Mouse (Mus musculus): Measurements from ENCODE around the gene Camk2g.

GRCm38 (mm10) chr14:20702741-20703381 is 91.0 kb downstream of the Camk2g start, which contains the start of gene Chchd1:
- no peak for TF ChIP-seq CTCF (IDR thresholded peaks at IDR 0.05; ENCODE audit: low read depth, low read length)
- TF ChIP-seq POLR2A (IDR thresholded peaks at IDR 0.05; ENCODE audit: insufficient read depth, low read length), result peak; percentile 68
